Mouse (Mus musculus): ENCODE data around the gene Cd86.

DNA sequence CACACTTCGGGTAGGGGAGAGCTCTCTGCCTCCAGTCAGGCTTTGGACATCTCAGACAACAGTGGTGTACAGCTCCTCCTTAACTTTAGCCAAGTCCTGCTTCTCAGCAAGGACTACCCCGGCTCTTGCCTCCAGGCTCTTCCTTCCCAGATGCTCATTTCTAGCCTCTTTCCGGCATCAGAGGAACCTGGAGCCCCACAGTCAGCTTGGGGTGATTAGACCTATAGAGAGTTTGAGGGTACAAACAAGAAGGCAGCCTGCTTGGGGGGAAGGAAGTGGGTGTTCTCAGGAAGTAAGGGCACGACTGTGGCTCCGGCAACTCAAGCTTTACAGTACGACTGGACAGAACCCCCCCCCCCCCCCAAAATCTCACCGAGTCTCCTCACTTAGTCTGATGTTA, 42.9 kb upstream of the Cd86 start:
- TF ChIP-seq POLR2A (IDR thresholded peaks at IDR 0.05; ENCODE audit: borderline replicate concordance, extremely low read depth, low read depth, low read length) (no peak), CTCF (IDR thresholded peaks at IDR 0.05; ENCODE audit: insufficient read depth, low read length) (no peak)

Measured in lung, adult 2 months (tissue).